Mouse (Mus musculus) gastrocnemius, adult 2 months (tissue): Measurements from ENCODE around the gene Cbarp. TPM values are rescaled to one million over a fixed set of nuclear protein-coding genes. Genes with fewer than 3 reads are reported as not detected.
A peak's percentile ranks its signal among the peaks of the same experiment; 100 is the strongest.

Experiments used
- DNase-seq: peaks from one replicate; pipeline ENCODE4 v3.0.0; 2022
- H3K27ac ChIP-seq: fragments of 200-600 bp; 2 replicates; pipeline ENCODE4 v1.8.1; 2022; ENCODE audit warnings: mild to moderate bottlenecking
- H3K4me3 ChIP-seq: fragments of 200-600 bp; 2 replicates; pipeline ENCODE4 v1.8.1; 2022; ENCODE audit warnings: mild to moderate bottlenecking, moderate library complexity
- CTCF ChIP-seq: fragments of 200-600 bp; IDR thresholded peaks from 2 replicates; pipeline ENCODE4 v1.8.1; 2022; ENCODE audit warnings: antibody characterized with exemption, mild to moderate bottlenecking, moderate library complexity
- intact Hi-C: fragments of 180-260 bp; cut with DNase I; formaldehyde crosslinking; loops from one replicate; pipeline ENCODE4 v1.15.1; 2025
- total RNA-seq, 2 experiments: library from RNA; stranded (reverse); gene quantifications; 2 replicates each; pipeline ENCODE4 v1.2.3; 2021

Gene Cbarp
- total RNA-seq, 2 experiments from 2014 or later: 1.8 to 2.3 TPM

DNA sequence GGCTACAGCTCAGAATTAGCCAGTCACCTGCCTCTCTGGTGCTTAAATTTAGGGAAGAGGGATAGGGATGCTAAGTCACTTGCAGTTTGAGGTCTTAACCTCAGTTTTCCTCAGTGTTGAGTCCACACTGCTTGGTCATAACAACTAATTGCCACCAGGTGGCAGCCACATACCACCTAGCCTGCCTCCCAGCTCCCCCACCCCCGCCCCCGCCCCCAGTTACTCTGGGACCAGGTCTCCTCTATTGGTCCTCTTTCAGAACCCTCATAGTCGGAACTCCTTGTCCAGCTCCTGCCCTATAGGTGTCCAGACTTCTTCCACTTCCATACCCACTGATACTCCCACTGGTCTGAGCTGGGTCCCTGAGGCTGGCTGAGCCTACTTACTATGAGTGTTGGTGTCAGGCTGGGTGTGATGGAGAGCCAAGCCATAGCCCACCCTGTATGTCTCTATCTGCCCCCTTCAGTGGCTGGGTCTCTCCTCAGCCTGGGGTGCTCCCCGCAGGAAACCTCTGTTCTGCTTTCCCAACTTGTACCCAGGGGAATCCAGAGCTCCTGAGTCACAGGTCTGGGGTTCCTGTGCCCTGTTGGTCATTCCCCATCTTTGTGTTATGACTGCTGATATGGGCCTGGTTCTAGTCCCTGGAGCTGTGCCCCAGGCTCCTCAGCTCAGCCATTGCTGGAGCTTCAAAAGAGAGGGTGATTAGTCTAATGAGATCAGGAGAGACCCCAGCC, 35.1 kb upstream of the Cbarp start:
- TF ChIP-seq CTCF: peak; percentile 91
- intact Hi-C loops: loop anchor here (1.0 kb wide), 2 partner anchors 24 to 70 kb away; no protein-coding TSS in a partner anchor
- H3K27ac ChIP-seq: no peak overlapping the region
- no peak for DNase-seq
- no peak overlapping the region for H3K4me3 ChIP-seq

GRCm38 (mm10) chr10:80174705-80175104, 34.1 kb upstream of the Cbarp start:
- no peak for DNase-seq
- peak; percentile 51 for TF ChIP-seq CTCF
- H3K27ac ChIP-seq: no peak overlapping the region
- H3K4me3 ChIP-seq: no peak overlapping the region
- intact Hi-C loops: loop anchor here (1.0 kb wide), 2 partner anchors 25 to 71 kb away; no protein-coding TSS in a partner anchor

DNA sequence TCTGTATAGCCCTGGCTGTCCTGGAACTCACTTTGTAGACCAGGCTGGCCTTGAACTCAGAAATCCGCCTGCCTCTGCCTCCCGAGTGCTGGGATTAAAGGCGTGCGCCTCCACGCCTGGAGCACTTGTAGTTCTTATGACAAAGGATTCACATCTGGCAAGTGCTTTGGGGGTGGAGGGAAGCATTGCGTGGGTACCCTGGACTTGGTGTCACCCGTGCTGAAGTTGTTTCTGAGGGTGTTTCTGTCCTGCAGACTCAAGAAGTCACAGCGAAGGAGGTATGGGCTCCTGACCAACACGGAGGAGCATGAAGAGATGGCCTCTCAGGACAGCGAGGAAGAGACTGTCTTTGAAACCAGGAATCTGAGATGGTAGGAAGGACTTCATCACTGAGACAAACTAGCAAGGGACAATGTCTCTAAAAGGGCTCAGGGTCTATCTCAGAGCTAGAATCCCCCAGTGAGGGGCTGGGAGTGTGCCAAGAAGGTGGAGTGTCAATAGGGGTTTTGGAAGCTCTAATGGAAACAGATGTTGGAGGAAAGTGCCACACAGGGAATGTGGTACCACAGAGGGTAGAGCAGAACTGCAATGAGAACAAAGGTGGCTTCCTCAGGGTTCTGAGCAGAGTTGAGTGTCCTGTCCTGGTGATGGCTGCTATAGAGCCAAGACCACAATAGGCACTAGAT, 33.5 kb upstream of the Cbarp start:
- Histone ChIP-seq H3K27ac (no peak overlapping the region), H3K4me3 (no peak overlapping the region)
- intact Hi-C loops: no loop called here
- DNase-seq: no peak
- TF ChIP-seq CTCF: no peak

DNA sequence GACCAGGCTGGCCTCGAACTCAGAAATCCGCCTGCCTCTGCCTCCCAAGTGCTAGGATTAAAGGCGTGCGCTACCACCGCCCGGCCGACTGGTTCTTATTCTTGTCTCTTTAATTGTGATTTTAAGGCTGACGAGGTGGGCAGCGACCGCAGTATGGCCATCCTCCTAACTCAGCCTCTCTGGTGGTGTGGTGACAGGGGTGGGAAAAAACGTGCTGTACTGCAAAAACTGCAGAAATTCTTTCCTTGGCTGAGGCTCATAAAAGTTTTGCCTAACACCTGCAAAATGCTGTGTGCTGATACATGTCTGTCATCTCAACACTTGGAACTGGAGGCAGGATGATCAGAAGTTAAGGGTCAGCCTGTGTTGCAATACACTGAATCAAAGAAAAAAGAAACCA, 32.7 kb upstream of the Cbarp start:
- Histone ChIP-seq H3K27ac (peak overlapping the region; percentile 98), H3K4me3 (peak overlapping the region; percentile 87)
- no peak for TF ChIP-seq CTCF
- intact Hi-C loops: no loop called here
- DNase-seq: no peak

GRCm38 (mm10) chr10:80172527-80173292, 32.1 kb upstream of the Cbarp start, which contains the start of gene 1600002K03Rik:
1600002K03Rik (plus strand) TSS chr10:80172944.
- peak within 1 kb of the TSS; percentile 87 for H3K4me3 ChIP-seq
- H3K27ac ChIP-seq: peak within 1 kb of the TSS; percentile 98
- intact Hi-C loops: no loop called here
- peak; percentile 91 for DNase-seq
- TF ChIP-seq CTCF: no peak

- peak overlapping the region; percentile 98 for H3K27ac ChIP-seq
- no peak for TF ChIP-seq CTCF
- intact Hi-C loops: no loop called here
- peak overlapping the region; percentile 87 for H3K4me3 ChIP-seq
- no peak for DNase-seq
Observed at GRCm38 (mm10) chr10:80171760-80172526, 31.3 kb upstream of the Cbarp start.

GRCm38 (mm10) chr10:80171252-80171651, 30.6 kb upstream of the Cbarp start:
- Histone ChIP-seq H3K4me3 (no peak overlapping the region), H3K27ac (no peak overlapping the region; the same call in 1 of the 2 replicates)
- TF ChIP-seq CTCF: no peak
- no peak for DNase-seq
- intact Hi-C loops: no loop called here

GRCm38 (mm10) chr10:80170601-80171021, 30.0 kb upstream of the Cbarp start:
- TF ChIP-seq CTCF: no peak
- Histone ChIP-seq H3K4me3 (no peak overlapping the region), H3K27ac (no peak overlapping the region)
- no peak for DNase-seq
- intact Hi-C loops: no loop called here

- intact Hi-C loops: no loop called here
- Histone ChIP-seq H3K27ac (no peak overlapping the region), H3K4me3 (no peak overlapping the region; the same call in 1 of the 2 replicates)
- no peak for TF ChIP-seq CTCF
- no peak for DNase-seq
Observed at GRCm38 (mm10) chr10:80170052-80170451, 29.4 kb upstream of the Cbarp start.

- no peak for TF ChIP-seq CTCF
- Histone ChIP-seq H3K4me3 (no peak overlapping the region), H3K27ac (no peak overlapping the region)
- intact Hi-C loops: no loop called here
- DNase-seq: no peak
Observed at GRCm38 (mm10) chr10:80169651-80170050, 29.0 kb upstream of the Cbarp start.

- Histone ChIP-seq H3K27ac (peak overlapping the region; percentile 99), H3K4me3 (peak overlapping the region; percentile 99)
- intact Hi-C loops: no loop called here
- DNase-seq: no peak
- TF ChIP-seq CTCF: no peak
Observed at GRCm38 (mm10) chr10:80169070-80169469, 28.4 kb upstream of the Cbarp start.
